Mouse (Mus musculus) myocyte (in vitro differentiated cells): ENCODE results near the gene Aatk.

Experiments
- E2F4 ChIP-seq: IDR thresholded peaks from one replicate; pipeline ENCODE4 v1.6.1; 2011; ENCODE audit warnings: mild to moderate bottlenecking, control low read depth, moderate library complexity; ENCODE audit not compliant: insufficient read depth
- USF1 ChIP-seq: IDR thresholded peaks from one replicate; pipeline ENCODE4 v1.6.1; 2011; ENCODE audit warnings: low read depth, mild to moderate bottlenecking, control low read depth, moderate library complexity

- TF ChIP-seq USF1 (no peak), E2F4 (no peak)
Measured at GRCm38 (mm10) chr11:120011114-120011760, 35.7 kb downstream of the Aatk start.
